Mouse (Mus musculus) forebrain, embryonic 10.5 days (tissue): ENCODE measurements at regions not wholly inside any gene's neighbourhood (a gene's known extent, or its start where the extent isn't known, plus 50 kb on each side); places are given as distances from the start of the nearest gene placed in this dataset.

Experiments
- DNase-seq: peaks from one replicate; pipeline ENCODE4 v3.0.0-alpha.2; 2017; ENCODE audit warnings: low spot score; ENCODE audit errors: extremely low spot score
- H3K27ac ChIP-seq: fragments of 300-500 bp; sonication (generic); 2 replicates; pipeline ENCODE4 v1.5.1; 2016; ENCODE audit warnings: mild to moderate bottlenecking
- H3K27me3 ChIP-seq: fragments of 300-500 bp; sonication (generic); 2 replicates; pipeline ENCODE4 v1.6.1; 2016; ENCODE audit warnings: mild to moderate bottlenecking; ENCODE audit not compliant: poor library complexity, severe bottlenecking
- H3K36me3 ChIP-seq: fragments of 300-500 bp; sonication (generic); replicated peaks from 2 replicates; pipeline ENCODE4 v1.6.1; 2016; ENCODE audit warnings: mild to moderate bottlenecking, moderate library complexity
- H3K4me1 ChIP-seq: fragments of 300-500 bp; sonication (generic); 2 replicates; pipeline ENCODE4 v1.6.1; 2016
- H3K4me3 ChIP-seq: fragments of 300-500 bp; sonication (generic); 2 replicates; pipeline ENCODE4 v1.5.1; 2016; ENCODE audit warnings: mild to moderate bottlenecking, moderate library complexity
- H3K9me3 ChIP-seq: fragments of 300-500 bp; sonication (generic); 2 replicates; pipeline ENCODE4 v1.6.1; 2016; ENCODE audit warnings: mild to moderate bottlenecking, moderate library complexity
- WGBS: fragments of 180-500 bp; shearing (Covaris S2); methylation state at CpG from one replicate; pipeline ENCODE4 v1.1.7; 2016; 5-methylcytosine and 5-hydroxymethylcytosine counted together

DNA sequence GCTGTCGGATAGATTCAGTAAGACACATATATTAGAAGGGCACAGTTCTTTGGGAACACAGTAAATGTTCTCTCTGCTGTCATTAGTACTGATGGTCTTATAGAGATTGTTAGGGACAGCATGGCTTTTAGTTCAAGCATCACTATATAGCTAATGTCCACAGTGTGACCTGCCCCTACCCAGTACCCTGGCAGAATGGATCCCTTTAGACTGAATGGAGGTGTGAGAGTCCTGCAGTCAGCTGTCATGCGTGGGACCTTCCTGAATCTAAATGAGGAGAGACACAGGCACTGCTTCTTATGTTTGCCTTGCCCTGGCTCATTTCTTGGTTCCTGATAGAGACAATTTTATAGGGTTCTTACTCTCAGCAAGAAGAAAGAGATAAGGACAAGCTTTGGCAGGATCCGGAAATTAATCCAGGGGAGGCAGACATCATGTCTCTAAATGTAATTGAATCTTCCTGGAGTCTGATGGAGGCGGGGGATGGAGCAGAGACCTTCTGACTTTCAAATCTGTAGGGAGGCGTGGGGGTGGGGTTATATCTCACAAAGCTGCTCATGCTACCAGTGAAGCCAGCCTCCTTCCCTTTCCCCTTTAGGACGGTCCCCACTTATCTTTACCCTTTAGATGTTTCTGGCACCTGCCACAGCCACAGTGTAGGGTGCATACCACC lies 456.5 kb downstream of the Dhx35 start:
- Histone ChIP-seq H3K9me3 (no peaks in the 10 kb centered on the region), H3K36me3 (no peaks in the 10 kb centered on the region), H3K27ac (no peak overlapping the region), H3K4me1 (no peaks in the 10 kb centered on the region), H3K4me3 (no peak overlapping the region), H3K27me3 (no peaks in the 10 kb centered on the region)
- WGBS: 84% methylated on average over 6 of the region's 6 CpGs
- no peak for DNase-seq

DNA sequence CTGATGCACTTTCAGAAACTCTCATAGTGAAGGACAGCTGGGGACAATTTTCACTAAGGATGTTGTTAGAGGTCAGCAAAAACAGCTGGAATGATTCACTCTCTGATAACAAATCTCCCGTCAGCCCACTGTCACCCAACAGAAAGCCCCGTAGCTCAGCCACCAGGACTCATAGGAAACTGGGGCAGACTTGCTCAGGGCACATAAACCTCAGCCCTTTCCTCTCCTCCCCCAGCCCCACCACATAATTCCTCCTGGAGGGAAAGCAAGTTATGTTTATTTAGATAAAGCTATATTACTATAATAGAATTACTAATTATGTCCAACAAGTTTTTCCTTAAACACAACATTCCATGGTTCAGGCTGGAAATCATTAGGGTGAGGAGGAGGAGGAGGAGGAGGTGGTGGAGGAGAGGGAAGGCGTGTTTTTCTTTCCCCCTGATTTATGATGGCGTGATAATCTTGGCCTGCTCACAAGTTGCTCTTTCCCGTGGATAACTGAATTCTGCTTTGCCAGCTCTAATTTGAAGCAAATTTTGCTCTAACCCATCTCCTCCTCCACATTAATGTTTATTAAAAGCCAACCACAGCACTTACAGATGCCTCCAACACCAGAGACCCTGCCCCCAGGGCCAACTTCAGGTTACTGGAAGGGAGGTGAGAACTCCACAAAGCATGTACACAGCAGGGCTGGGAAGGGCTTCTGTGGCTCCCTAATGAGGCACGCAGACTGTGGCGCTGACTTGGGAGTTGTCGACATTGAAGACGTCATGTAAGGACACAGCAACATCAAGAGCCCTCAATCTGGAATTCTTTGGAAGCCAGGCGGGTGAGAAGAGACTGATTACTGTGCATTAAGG lies 475.8 kb downstream of the Dhx35 start:
- H3K4me1 ChIP-seq: no peaks in the 10 kb centered on the region
- WGBS: 74% methylated on average over 10 of the region's 10 CpGs
- H3K4me3 ChIP-seq: no peak overlapping the region
- no peak for DNase-seq
- H3K36me3 ChIP-seq: no peaks in the 10 kb centered on the region
- H3K9me3 ChIP-seq: no peaks in the 10 kb centered on the region
- no peaks in the 10 kb centered on the region for H3K27me3 ChIP-seq
- no peak overlapping the region for H3K27ac ChIP-seq

DNA sequence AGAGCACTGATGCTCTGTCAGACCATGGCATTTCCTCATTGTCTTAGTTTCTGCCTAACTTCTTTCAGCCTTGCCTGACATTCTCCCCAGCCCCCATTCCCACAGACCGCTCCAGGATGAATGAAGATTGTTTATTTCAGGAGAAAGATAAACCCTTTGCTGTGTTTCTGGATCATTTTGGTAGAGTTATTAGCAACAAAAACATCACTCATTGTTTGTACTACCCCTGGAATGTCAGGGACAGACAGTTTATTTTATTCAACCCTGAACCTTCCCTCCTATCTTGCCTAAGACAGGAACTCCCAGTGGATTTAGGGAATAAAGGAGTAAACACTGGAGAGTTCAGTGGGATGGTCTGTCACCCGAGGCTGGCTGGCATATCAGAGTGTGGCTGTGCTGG lies 484.3 kb downstream of the Dhx35 start:
- no peaks in the 10 kb centered on the region for H3K4me1 ChIP-seq
- no peaks in the 10 kb centered on the region for H3K36me3 ChIP-seq
- no peaks in the 10 kb centered on the region for H3K27me3 ChIP-seq
- WGBS: 64% methylated on average over 2 of the region's 2 CpGs
- no peak overlapping the region for H3K4me3 ChIP-seq
- H3K27ac ChIP-seq: no peak overlapping the region
- no peak for DNase-seq
- no peaks in the 10 kb centered on the region for H3K9me3 ChIP-seq

DNA sequence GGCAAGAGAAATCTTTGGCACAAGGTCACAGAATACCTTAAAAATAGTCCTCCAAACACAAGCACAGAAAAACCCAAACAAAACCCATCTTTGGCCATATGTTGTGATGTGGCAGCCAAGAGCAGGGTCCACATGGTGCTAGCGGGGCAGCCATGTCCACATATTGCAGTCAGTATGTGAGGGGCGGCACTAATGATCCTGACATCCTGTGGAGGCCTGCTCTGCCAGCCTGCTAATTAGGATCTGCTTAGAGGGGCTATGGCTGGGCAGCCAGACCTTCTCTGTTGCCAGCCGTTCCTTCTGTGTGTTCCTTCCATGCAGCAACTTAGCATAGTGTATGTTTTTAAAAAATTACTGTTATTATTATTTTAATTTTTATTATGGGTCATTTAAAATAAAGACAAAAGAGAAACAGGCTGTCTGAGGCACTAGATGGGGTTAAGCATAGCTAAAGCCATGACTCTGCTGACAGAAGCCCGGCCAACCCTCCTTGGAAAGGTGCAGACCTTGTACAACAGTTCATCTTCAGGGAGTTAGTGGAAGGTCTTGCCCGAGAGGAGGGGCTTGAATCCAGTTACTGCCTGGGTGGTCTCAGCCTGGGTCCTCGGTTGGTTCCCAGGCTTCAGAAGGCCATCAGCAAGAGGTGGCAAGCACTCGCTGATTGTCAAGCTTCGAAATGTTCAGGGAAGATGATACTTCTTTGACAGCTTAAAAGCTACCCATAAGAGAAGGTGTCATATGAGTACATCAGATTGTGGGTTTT lies 487.1 kb downstream of the Dhx35 start:
- no peak overlapping the region for H3K27ac ChIP-seq
- H3K9me3 ChIP-seq: no peaks in the 10 kb centered on the region
- H3K27me3 ChIP-seq: no peaks in the 10 kb centered on the region
- H3K4me1 ChIP-seq: peaks cover 4% of the 10 kb centered on the region
- DNase-seq: no peak
- H3K4me3 ChIP-seq: no peak overlapping the region
- 87% methylated on average over 8 of the region's 8 CpGs for WGBS
- H3K36me3 ChIP-seq: no peaks in the 10 kb centered on the region

DNA sequence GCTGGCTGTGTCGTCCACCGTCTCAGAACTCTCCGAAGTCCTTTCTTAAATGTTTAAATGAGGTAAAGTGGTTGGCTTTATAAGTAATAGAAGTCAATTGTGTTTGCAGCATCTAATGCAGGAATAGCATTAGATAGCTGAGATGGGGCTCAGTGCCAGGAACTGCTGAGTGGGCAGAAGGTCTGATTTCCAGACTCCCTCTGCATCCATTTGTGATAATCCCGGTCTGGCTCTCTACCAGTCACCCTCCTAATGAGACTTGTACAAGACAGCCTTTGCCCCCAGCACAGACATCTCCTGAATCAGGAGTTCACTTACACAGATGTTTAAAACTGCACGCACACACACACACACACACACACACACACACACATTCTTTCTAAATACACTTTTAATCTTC lies 489.5 kb downstream of the Dhx35 start:
- no peak overlapping the region for H3K27ac ChIP-seq
- DNase-seq: no peak
- peaks cover 4% of the 10 kb centered on the region for H3K4me1 ChIP-seq
- H3K27me3 ChIP-seq: no peaks in the 10 kb centered on the region
- no peaks in the 10 kb centered on the region for H3K36me3 ChIP-seq
- H3K9me3 ChIP-seq: no peaks in the 10 kb centered on the region
- no peak overlapping the region for H3K4me3 ChIP-seq
- 88% methylated on average over 5 of the region's 5 CpGs for WGBS

DNA sequence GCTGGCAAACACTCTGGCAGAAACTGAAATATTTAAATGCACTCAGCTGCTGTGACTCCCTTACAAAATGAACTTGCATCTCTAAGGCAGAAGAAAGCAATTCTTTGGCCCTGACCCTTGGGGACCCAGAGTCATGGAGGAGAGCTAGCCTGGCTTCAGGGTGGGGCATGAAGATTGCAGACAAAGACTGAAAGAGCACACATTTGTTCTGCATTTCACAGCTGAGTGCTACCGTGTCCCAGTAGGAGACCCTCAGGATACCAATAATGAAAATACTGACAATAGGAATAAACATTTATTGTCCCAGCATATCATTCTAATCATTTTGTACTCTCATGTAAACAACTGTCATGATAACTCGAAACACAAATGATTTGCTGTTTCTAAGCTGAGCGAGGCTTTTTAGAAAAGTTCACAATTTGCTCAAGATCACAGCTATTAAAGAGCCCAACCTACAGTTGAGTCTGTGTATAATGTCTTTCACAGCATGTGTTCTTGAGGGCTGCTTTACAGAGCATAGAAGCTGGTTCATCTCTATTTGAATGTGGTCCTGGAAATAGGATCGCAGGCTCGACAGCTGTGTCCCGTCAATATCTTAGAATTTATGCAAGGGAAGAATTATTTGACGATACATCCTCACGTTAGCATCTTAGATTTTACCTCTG lies 490.1 kb downstream of the Dhx35 start:
- Histone ChIP-seq H3K27me3 (no peaks in the 10 kb centered on the region), H3K9me3 (no peaks in the 10 kb centered on the region), H3K4me1 (peaks cover 4% of the 10 kb centered on the region), H3K27ac (no peak overlapping the region), H3K4me3 (no peak overlapping the region), H3K36me3 (no peaks in the 10 kb centered on the region)
- DNase-seq: no peak
- WGBS: 86% methylated on average over 8 of the region's 8 CpGs

DNA sequence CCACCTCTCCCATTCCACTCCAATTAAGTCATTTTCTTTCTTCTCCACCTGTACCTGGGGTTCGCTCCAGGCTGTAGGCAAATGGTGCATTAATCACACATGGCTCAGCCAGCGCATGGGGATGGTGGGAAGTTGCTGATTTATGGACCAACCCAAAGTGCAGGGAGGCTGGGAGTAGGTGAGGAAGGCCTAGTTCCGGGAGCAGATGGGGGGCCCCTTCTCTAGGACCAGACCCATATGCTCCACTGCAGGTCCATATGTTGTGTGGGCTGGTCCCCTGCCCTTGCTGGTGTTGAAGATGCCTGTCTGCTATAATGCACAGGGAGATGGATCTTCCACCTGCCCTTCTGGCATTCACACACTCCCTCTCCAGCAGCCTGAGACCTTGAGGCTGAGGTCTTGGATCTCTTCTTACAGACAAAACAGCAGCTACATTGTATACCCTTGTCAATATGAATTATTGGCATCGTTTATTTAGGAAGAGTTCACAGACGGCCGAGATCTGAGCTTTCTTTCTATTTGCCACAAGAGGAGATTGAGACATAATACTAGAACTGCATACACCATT lies 493.5 kb downstream of the Dhx35 start:
- H3K4me3 ChIP-seq: no peak overlapping the region
- H3K36me3 ChIP-seq: no peaks in the 10 kb centered on the region
- H3K27me3 ChIP-seq: no peaks in the 10 kb centered on the region
- H3K9me3 ChIP-seq: no peaks in the 10 kb centered on the region
- H3K4me1 ChIP-seq: peaks cover 4% of the 10 kb centered on the region
- WGBS: 92% methylated on average over 6 of the region's 6 CpGs
- H3K27ac ChIP-seq: no peak overlapping the region
- no peak for DNase-seq

DNA sequence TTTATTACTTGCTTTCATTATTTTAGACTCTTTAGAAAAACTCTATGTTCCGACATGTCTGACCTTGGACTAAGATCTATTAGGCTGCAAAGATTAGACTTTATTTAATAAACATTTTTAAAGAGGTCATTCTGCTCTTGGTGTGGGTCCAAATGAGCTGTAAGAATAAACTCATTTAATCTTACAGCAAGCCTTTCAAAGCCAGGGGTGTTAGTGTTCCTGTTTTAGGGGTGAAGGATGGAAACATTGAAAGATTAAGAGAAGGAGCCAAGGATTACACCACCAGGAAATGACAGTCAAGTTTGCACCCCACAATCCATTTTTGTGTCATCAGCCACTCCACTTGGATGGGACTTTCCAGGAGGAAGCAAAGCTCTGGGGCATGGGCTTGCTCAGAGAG lies 495.5 kb downstream of the Dhx35 start:
- WGBS: 92% methylated on average over 1 of the region's 1 CpGs
- Histone ChIP-seq H3K4me3 (no peak overlapping the region), H3K27me3 (no peaks in the 10 kb centered on the region), H3K4me1 (no peaks in the 10 kb centered on the region), H3K27ac (no peak overlapping the region), H3K36me3 (no peaks in the 10 kb centered on the region), H3K9me3 (no peaks in the 10 kb centered on the region)
- no peak for DNase-seq

DNA sequence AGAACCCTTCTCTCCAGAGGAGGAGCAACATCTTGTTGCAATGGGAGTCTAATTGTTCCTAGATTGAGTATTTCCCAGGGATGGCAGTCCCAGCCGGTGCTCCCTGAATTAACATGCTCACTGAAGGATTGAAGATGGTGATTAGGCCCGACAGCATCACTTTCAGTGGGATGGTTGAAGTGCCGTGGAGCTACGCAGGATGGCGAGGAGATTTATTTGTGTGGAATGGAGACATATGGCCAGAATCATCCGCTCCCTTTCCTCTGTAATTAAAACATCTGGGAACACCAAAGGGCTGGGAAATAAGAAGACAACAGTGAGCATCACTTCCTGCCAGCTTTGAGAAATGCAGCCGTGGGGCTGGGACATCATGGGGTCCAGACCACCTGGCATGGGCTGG lies 512.4 kb downstream of the Dhx35 start:
- 76% methylated on average over 7 of the region's 7 CpGs for WGBS
- DNase-seq: no peak
- no peaks in the 10 kb centered on the region for H3K36me3 ChIP-seq

DNA sequence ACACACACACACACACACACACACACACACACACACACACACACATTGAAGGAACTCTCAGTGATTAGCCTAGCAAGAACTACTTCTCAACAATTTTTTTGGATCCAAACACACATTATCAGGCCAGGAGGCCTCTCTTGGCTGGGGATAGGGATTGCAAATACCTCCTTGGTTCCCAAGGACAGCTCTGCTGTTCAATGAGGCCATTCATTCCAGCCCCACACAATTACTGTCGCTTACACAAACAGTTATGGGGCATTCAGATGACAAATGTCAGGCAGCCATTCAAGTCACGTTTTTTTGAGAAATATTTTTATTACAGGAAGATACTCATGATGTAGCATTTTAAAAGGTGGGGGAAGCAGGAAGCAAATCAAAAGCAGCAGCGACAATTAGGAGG lies 540.1 kb downstream of the Dhx35 start:
- Histone ChIP-seq H3K27ac (no peak overlapping the region), H3K9me3 (no peaks in the 10 kb centered on the region), H3K27me3 (no peaks in the 10 kb centered on the region), H3K36me3 (no peaks in the 10 kb centered on the region), H3K4me1 (no peaks in the 10 kb centered on the region), H3K4me3 (no peak overlapping the region)
- no peak for DNase-seq
- 76% methylated on average over 3 of the region's 3 CpGs for WGBS

More for the DNA sequence above, 512.4 kb downstream of the Dhx35 start:
- no peaks in the 10 kb centered on the region for H3K27me3 ChIP-seq
- H3K4me1 ChIP-seq: no peaks in the 10 kb centered on the region
- no peaks in the 10 kb centered on the region for H3K9me3 ChIP-seq
- no peak overlapping the region for H3K27ac ChIP-seq
- H3K4me3 ChIP-seq: no peak overlapping the region

DNA sequence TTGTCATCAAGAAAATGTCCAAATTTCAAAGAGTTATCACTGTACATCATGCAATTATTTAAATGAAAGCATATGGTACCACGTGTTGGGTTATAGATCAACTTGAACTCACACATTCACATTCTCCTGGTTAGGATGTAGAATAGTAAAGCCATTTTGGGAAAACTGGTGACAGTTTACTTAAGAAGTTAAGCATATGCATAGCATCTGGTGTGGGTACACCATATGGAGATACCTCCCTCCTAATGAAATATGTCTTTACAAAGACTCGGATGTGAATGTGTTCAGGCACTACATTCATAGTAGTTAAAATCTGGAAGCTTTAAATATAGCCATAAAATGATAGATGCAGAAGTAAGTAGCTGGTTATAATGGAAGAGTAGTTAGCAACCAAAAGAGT lies 542.0 kb downstream of the Dhx35 start:
- Histone ChIP-seq H3K27ac (no peak overlapping the region), H3K9me3 (no peaks in the 10 kb centered on the region), H3K27me3 (no peaks in the 10 kb centered on the region), H3K36me3 (no peaks in the 10 kb centered on the region), H3K4me1 (no peaks in the 10 kb centered on the region), H3K4me3 (no peak overlapping the region)
- 86% methylated on average over 2 of the region's 2 CpGs for WGBS
- DNase-seq: no peak
